Mouse (Mus musculus) frontal cortex, adult (tissue): ENCODE measurements around the gene H2-T23.
"Not testable (repeated sequence)": the region's sequence is repeated elsewhere in the genome, so short reads cannot be mapped to it uniquely, and the experiment has no call there.

Source experiments
- ATAC-seq: cut with Nextera tagmentation; 2 replicates; pipeline ENCODE4 v1.9.2; 2017; ENCODE audit warnings: mild to moderate bottlenecking, moderate library complexity, mixed read lengths; ENCODE audit not compliant: low TSS enrichment

Gene H2-T23

DNA sequence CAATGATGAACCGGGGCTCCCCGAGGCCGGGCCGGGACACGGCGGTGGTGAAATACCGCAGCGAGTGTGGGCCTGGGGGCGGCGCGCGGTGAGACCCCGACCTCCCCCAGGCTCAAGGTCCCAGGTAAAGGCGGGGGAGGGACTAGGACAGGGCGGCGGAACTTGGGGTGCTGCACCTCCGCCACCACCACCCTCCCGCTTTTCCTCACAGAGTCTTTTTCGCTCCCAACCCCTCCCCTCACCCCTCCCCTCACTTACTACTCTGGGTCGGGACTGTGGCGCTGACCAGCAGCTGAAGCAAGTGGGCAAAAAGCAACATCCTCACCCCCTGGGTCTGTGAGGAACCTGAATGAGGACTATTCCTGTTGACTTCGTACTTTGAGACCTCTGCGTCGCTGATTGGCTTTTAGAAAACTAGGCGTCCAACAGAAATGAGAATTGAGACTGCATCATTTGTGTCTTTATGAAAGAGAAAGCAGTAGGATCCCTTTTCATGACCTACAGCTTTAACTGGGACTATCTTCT lies at the start of gene H2-T23:
Gene H2-T23 (minus strand): TSS at position 505 of the 525 bp plus-strand sequence.
- ATAC-seq, result peak; percentile 80

DNA sequence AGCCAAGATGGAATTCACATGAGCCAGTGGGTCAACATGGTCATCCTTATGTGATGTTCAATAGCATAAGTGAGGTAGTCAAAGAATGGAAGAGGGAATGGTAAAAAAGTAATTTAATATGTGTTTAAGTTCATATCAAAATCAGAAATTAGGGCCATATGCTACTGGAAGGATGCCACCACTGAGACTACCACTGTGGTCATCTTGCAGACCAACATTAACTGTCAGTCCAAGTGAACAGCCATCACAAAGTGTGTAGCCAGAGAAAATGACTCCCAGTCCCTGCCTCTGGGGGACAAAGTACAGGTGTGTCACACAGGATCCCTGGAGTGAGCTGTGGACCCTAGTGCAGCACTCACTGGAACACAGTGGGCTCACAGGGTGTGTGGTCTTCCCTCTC lies 49.2 kb upstream of the H2-T23 start:
- ATAC-seq, result not testable (repeated sequence)

DNA sequence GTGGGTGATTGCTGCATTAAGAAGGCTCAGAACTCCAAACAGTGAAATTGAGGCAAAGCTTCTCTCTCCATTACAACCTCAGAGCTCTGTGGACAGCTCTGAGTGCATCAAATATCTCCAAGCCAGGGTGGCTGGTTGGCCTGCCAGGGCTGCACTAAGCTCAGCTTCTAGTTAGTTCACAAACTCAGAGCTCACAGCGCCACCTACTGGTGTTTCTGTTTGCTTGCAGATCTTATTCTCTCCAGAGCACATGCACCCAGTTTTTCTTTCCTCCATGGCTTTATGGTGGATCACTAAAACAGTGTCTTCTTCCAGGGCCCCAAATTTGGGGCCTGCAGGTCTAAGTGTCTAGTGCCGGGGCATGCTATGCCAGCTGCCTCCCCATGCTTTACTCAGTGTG lies 28.2 kb upstream of the H2-T23 start:
- ATAC-seq, result peak; percentile 91

DNA sequence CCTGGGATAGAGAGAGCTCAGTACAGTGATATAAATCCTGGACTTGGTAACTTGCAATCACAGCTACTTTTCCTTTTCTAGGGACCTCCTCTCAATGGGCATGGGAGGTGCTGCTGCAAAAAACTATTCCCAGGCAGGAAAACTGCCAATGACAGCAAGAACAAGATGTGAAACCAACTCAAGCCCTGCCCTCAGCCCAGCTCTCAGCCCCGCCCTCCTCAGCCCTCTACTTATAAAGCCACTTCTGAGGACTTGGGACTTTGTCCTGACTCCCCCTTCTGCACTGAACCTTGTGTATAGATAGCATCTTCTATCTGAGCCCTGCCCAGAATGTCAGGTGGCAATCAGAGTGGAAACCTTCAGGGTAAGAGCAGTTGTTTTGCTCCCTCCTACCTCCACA lies 25.7 kb upstream of the H2-T23 start, which contains the start of gene Gm11127:
Gene Gm11127 (minus strand): TSS at position 10 of the 400 bp plus-strand sequence.
- not testable (repeated sequence) for ATAC-seq

DNA sequence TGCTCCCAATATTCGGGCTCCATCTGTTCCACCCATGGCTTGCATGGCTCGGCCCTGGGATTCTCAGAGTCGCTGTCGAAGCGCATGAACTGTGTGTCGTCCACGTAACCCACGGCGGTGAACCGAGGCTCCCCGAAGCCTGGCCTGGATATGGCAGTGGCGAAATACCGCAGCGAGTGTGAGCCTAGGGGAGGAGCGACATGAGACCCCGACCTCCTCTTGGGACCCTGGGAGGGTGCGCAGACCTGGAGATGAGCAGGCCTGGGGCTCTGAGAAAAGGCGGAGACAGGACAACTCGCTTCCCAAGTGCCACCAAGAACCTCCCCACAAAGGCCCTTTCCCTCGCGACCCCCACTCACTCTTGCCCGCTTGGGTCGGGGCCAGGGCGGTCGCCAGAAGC lies 25.3 kb upstream of the H2-T23 start:
- ATAC-seq, result not testable (repeated sequence)

DNA sequence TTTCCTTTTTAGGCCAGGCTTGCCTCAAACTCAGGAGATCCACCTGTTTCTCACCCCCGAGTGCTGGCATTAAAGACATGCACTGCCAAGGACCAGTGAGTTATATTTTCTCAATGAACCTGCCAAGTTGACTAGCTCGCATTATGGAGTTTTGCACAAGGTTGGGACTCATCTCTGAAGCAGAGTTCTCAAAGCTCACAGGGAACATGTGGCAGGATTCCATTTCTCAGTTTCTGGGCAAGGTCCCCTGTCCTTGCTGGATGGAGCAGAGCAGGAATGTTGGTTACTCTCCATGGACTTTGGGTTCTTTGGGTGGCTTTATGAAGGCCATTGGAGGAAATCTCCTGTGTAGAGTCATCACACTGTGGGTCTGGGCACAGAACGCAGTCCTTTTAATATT lies 10.6 kb upstream of the H2-T23 start:
- no peak for ATAC-seq

DNA sequence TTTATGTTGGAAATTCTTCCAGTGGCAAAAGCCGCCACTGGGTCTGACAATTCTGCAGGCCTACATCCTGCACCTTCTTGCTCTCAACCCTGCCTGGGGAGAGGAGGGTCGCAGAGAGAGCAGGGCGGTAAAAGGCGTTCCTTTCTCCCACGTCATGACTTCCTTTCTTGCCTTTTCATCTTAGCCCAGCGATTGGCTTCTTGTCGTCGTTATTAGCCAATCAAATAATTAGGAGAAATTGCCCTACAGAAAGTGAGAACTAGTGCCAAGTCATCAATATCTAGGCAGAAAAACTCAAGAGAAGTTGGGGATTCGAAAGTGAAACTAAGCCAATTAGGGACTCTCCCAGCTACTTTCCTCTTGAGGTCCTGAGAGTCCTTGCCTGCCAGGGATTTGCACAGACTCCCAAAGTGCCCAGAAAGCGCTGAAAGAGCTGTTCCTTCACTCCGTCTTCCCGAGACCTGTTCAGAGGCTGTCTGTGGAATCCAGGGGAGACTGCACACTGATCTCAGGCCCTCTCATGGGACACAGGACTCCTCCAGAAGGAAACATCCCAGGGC lies 10.0 kb upstream of the H2-T23 start, which contains the start of the genes H2-T22 and Gm6034:
Gene H2-T22 (minus strand): TSS at position 138 of the 560 bp plus-strand sequence.
Gene Gm6034 (plus strand): TSS at position 352 of the 560 bp plus-strand sequence.
- peak; percentile 92 for ATAC-seq

DNA sequence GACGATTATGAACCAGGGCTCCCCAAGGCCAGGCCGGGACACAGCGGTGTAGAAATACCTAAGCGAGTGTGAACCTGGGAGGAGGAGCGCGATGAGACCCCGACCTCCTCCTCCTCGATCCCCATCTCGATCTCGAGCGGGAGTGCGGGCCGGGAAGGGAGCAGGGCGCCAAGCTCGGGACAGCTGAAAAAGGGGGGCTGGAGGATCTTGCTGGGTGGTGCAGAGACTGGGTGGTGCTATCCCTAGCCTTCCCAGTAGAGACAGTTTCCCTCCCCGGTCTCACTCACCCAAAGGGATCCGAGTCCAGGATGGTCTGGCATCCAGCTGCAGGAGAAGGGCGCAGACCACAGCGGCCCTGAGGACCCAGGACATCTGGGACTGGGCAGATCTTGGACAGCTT lies 9.4 kb upstream of the H2-T23 start:
- peak; percentile 55; the same call in 1 of the 2 replicates for ATAC-seq

DNA sequence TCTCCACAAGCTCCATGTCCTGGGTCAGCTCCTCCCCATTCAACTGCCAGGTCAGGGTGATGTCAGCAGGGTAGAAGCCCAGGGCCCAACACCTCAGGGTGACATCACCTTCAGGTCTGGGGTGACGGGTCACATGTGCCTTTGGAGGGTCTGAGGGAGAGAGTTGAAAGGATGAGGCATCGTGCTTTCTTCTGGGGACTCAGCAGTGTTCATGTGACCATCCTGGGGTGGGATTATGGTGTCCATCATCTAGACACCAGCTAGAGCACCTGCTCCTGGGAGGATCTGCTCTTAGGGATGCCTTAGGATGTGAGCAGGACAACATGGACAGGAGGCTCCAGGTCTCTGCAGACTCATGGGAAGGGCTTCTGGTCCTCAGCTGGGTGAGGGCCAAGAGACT lies 7.9 kb upstream of the H2-T23 start:
- not testable (repeated sequence) for ATAC-seq

DNA sequence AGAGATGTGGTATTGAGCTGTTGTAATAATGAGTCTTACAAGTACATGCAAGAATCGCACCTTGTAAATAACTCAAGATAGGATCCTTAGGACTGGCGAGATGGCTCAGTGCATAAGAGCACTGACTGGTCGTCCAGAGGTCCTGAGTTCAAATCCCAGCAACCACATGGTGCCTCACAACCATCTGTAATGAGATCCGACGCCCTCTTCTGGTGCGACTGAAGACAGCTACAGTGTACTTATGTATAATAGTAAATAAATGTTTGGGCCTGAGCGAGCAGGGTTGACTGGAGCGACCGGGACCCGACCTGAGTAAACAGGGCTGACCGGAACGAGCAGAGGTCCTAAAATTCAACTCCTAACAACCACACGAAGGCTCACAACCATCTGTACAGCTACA lies 3.5 kb upstream of the H2-T23 start:
- not testable (repeated sequence) for ATAC-seq

DNA sequence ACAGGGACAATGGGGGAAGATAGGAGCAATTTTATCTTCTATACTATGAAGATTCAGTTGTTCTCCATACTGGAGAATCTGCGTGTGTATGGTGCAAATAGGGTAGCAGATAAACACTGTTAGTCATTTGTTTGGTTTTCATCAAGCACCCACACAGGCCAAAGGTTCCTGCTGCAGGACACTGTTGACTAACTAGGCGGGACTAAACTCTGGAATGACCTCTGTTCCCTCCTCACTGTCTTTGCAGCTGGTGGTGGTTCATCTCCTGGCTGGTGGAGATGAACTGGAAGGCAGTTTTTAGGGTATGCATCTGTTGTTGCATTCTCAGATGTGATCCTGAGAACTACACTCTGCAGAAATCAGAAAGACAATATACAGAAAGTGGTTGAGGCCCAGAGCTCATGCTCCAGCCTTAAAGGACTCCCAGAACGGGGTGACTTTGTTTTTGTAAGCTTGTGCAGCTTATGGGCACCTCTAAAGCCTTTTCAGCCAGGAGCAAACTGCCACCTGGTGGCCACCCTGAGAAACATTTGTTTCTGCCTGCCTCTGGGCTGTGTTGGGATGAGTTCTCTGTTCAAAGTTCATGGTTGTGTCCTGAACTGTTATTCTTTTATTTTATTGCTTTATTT lies 2.5 kb upstream of the H2-T23 start:
- peak; percentile 48 for ATAC-seq

DNA sequence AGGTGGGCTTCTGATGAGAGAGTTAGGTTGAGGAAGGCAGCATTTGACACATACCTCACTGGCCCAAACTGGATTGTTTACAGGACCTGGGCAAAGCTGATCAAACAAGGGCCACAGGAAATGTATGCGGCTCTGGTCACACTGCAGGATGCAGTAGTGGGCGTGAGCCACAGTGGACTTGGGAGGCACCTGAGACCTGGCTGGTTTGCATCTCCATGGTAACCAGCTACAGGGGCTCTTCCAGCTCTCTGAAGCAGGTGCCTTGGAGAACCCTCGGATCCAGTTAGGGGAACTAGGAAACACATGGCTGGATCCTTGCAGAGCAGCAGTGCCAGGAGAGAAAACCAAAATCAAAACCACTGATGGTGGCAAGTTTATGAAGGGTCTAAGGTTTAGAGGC lies 1.9 kb upstream of the H2-T23 start:
- ATAC-seq, result not testable (repeated sequence)

DNA sequence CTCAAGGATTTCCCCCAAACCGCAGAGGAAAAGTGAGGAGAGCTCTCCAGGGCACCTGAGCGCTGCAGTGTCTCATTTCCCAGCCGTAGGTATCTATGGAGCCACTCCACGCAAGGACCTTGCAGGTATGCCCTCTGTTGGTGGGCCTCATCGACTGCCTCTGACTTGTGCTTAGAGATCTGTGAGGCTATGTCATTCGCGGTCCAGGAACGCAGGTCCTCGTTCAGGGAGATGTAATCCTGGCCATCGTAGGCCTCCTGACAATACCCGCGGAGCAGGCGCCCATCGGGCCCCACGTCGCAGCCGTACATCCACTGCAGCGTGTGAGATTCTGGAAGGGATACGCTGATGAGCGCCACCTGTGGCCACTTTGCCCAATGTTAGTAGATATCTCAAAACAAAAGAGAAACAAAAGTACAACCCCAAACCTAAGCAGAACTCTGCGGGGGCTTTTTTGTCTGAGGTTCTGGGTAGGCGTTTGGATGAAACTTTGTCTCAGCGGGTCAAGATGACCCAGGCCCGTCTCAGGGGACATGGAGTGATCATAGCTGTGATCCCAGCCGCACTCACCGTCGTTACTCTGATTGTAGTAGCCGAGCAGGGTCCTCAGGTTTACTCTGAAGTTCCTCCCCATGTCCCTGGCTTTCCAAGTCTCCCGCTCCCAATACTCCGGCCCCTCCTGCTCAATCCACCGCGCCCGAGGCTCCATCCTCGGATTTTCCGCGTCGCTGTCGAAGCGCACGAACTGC lies 898 bp downstream of the H2-T23 start:
- peak; percentile 78 for ATAC-seq

DNA sequence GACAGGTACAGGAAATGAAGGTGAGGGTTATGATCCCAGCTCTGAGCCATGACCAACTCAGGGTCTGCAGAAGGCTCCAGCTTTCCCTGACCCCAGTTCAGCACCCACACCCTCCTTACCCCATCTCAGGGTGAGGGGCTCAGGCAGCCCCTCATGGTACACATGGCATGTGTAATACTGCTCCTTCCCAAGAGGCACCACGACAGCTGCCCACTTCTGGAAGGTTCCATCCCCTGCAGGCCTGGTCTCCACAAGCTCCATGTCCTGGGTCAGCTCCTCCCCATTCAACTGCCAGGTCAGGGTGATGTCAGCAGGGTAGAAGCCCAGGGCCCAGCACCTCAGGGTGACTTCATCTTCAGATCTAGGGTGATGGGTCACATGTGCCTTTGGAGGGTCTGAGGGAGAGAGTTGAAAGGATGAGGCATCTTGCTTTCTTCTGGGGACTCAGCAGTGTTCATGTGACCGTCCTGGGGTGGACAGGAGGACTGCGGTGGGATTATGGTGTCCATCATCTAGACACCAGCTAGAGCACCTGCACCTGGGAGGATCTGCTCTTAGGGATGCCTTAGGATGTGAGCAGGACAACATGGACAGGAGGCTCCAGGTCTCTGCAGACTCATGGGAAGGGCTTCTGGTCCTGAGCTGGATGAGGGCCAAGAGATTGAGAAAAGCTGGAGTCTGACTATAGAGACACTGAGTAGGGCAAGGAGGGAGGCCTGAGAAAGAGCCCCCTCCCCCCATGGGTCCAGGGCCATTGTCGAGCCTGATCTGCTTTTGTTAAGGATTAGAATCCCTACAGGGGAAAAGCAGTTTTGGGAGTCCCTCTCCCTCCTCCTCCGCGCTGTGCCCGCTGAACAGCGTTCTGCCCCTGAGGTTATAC lies 1.7 kb downstream of the H2-T23 start:
- ATAC-seq, result not testable (repeated sequence)

DNA sequence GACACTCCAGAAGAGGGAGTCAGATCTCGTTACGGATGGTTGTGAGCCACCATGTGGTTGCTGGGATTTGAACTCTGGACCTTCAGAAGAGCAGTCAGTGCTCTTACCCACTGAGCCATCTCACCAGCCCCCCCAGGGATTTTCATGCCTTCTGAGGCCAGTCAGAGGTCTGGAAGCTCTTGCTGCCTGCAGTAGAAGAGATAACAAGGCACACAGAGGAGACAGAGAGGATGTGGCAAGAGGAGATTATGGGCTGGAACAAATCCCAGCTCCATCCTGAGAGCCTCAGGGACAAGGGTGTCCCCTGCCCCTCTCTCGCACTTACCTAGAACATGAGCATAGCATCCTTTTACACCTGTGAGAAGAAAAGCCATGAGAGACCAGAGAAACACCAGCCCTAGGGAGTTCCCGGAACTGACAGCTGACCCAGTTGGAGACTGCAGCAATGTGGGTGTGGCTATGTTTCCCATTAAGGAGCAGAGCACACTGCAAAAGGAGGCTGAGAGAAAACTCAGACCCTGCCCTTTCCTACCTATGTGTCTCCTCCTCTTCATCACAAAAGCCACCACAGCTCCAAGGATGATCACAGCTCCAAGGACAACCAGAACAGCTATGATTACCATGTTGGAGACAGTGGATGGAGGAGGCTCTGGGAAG lies 2.5 kb downstream of the H2-T23 start:
- ATAC-seq, result not testable (repeated sequence)

DNA sequence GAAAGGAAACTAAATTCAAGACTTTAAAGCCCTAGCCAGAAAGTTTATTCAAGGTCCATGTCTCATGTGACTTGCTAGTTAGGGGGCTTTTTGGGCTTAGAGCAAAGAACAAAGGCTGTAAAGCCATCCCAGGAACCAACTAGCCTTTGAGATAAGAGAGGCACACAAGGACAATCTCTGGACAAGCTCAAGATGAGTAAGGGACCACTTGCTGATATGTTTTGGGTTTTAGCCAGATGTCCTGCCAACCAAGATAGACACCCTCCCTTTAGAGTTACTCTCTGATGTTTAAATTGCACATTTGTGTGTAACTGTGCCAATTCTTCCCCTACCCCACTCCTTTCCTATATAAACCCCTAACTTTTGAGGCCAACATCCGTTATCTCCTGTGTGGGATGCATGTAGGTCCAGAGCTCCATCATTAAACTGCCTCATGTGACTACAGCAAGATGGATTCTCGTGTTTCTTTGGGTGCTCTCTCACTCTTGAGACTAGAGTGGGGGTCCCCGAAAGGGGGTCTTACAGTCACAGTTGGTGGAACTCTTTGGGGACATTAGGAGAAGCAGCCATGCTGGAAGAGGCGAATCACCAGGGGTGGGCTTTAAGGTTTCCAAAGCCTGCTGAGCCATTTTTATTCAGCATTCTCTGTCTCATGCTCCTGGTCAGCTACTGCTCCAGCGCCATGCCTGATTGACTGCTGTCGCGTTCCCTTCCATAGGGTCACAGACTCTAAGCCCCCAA lies 3.6 kb downstream of the H2-T23 start:
- no peak for ATAC-seq

DNA sequence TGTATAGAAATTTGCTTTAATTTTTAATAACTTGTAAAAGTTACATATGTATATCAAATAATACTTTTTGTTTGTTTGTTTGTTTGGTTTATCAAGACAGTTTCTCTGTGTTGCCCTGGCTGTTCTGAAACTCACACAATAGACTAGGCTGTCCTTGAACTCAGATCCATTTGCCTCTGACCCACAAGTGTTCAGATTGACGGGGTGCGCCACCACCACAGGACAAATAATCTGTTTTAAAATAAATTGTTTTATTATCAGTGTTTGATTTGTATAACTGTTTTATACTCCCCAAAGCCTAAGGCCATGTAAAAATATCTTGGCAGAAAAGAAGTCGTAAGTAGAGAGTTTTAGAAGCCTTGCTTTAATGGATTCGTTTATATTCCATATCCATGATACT lies 5.0 kb downstream of the H2-T23 start:
- ATAC-seq, result no peak

DNA sequence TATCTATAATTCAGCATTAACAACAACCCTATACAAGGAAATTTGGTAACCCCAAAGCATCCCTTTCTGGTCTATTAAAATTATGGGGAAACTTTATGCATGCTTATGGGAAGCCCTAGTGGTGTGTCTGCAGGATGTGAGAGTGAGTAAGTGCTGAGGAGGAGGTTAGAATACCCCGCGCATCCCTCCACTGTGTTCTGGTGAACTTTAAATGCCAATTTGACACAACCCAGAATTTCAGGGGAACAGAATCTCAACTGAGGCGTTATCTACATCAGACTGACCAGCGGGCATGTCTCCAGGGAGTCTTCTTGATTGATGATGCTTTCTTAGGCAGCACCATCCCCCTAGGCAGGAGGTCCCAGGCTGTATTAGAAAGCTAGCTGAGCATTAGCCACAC lies 6.8 kb downstream of the H2-T23 start:
- peak; percentile 44 for ATAC-seq

DNA sequence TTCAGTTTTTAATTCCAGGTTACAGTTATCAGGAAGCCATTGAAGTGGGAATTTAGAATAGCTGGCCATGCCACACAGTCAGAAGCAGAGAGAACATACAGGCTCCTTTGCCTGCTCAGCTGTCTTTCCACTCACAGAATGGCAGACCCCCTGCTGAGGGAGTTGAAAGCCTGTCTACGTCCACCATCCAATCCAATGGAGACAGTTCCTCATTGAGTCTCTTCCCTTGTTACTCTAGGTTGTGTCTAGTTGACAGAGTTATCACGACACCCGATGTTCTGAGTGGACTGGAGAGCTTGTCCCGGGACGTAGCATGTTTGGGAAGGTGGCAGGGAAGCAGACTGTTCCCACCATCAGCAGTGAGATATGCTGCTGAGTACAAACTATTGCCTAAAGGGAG lies 7.5 kb downstream of the H2-T23 start:
- ATAC-seq, result no peak
